Mouse (Mus musculus) ovary, adult 2 months (tissue): ENCODE measurements around the gene Mboat1. TPM values are rescaled to one million over a fixed set of nuclear protein-coding genes. Genes with fewer than 3 reads are reported as not detected.

ENCODE experiments used
- polyA plus RNA-seq: library from polyadenylated mRNA; depleted of rRNA; stranded (reverse); fragments of >200 nt; gene quantifications from 2 replicates; pipeline ENCODE4 v1.2.3, GENCODE M21; 2012; rRNA removed

The Mboat1 gene
- polyA plus RNA-seq = 12.2 and 20.2 TPM in 2 replicates

DNA sequence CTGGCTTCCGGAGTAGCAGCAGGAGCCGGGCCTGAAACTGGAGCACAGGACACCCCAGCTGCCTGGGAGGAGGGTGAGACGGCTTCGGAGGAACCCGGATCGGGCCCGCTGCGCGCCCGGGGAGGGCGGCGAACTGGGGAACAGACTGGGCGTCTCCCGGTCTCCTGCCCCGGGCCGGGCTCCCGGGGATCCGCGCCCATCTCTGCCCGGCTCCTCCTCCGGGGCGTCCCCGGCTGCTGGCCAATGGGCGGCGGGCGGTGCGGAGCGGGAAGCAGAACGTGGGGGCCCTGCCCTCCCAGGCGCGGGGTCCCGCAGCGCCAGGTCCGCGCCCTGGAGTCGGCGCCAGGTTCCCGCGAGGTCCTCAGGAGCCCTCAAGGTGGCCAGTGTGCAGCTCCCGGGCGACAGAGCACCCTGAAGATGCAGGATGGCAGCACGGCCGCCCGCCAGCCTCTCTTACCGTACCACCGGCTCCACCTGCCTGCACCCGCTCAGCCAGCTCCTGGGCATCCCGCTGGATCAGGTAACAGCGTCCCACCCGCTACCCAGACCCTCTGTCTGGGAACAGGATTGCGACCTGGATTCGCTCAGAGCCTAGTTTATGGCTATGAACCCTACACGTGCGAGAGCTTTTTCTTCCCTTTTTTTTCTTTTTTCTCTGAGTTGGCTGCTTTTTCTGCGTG is at the start of gene Mboat1:
Mboat1 (plus strand) TSS at position 247 of the 680 bp plus-strand sequence.

Other genes starting within 250 kb of the Mboat1 start
- 3.3 and 3.9 TPM in 2 replicates for gene E2f3, start 150.4 kb upstream of the Mboat1 start, polyA plus RNA-seq
- 4.2 and 5.9 TPM in 2 replicates for gene Agtr1a, start 200.0 kb downstream of the Mboat1 start, polyA plus RNA-seq